Mouse (Mus musculus) heart, embryonic 14.5 days (tissue): Measurements from ENCODE around the gene Dera. TPM values are rescaled to one million over a fixed set of nuclear protein-coding genes. Genes with fewer than 3 reads are reported as not detected.
A peak's percentile ranks its signal among the peaks of the same experiment; 100 is the strongest.

Source experiments
- ATAC-seq: fragments of 200-750 bp; cut with Nextera tagmentation; 2 replicates; pipeline ENCODE4 v1.8.0; 2017; ENCODE audit warnings: low read depth, moderate TSS enrichment; ENCODE audit not compliant: insufficient number of reproducible peaks, insufficient read depth, low FRiP score
- H3K27ac ChIP-seq, 2 experiments: fragments of 200-500 bp in 1 of 2; fragments of 300-500 bp in 1 of 2; sonication (generic) in 1 of 2; replicated peaks in 1 of 2; 2 replicates each; pipeline ENCODE4 v1.5.1; 2012 to 2014; ENCODE audit warnings: low read depth in 2 of 2, low read length in 2 of 2, control low read depth in 1 of 2, mild to moderate bottlenecking in 1 of 2, mixed read lengths in 1 of 2; ENCODE audit not compliant: control insufficient read depth in 1 of 2, insufficient read depth in 1 of 2
- H3K27me3 ChIP-seq: fragments of 300-500 bp; sonication (generic); 2 replicates; pipeline ENCODE4 v1.6.1; 2014; ENCODE audit warnings: mild to moderate bottlenecking, low read length, control low read depth; ENCODE audit not compliant: control insufficient read depth, insufficient read depth
- H3K36me3 ChIP-seq: fragments of 300-500 bp; sonication (generic); 2 replicates; pipeline ENCODE4 v1.6.1; 2014; ENCODE audit warnings: mild to moderate bottlenecking, control low read depth, low read length, mixed read lengths; ENCODE audit not compliant: control insufficient read depth, insufficient read depth
- H3K4me1 ChIP-seq, 2 experiments: fragments of 200-500 bp in 1 of 2; fragments of 300-500 bp in 1 of 2; sonication (generic) in 1 of 2; 2 replicates each; pipeline ENCODE4 v1.6.1; 2012 to 2014; ENCODE audit warnings: low read length in 2 of 2, control low read depth in 1 of 2, mixed read lengths in 1 of 2; ENCODE audit not compliant: control insufficient read depth in 2 of 2, insufficient read depth in 2 of 2
- H3K4me2 ChIP-seq: fragments of 300-500 bp; sonication (generic); 2 replicates; pipeline ENCODE4 v1.6.1; 2014; ENCODE audit warnings: mild to moderate bottlenecking, low read length
- H3K4me3 ChIP-seq, 2 experiments: fragments of 200-500 bp in 1 of 2; fragments of 300-500 bp in 1 of 2; sonication (generic) in 1 of 2; 2 replicates each; pipeline ENCODE4 v1.5.1; 2012 to 2014; ENCODE audit warnings: low read length in 2 of 2, mild to moderate bottlenecking in 2 of 2, control low read depth in 1 of 2, low read depth in 1 of 2, moderate library complexity in 1 of 2; ENCODE audit not compliant: control insufficient read depth in 1 of 2, insufficient read depth in 1 of 2
- H3K9ac ChIP-seq: fragments of 300-500 bp; sonication (generic); 2 replicates; pipeline ENCODE4 v1.6.1; 2014; ENCODE audit warnings: mild to moderate bottlenecking, low read length
- H3K9me3 ChIP-seq: fragments of 300-500 bp; sonication (generic); 2 replicates; pipeline ENCODE4 v1.6.1; 2016; ENCODE audit warnings: low read length, control low read depth; ENCODE audit not compliant: control insufficient read depth
- WGBS: fragments of 180-500 bp; shearing (Covaris S2); extraction: QIAGEN DNeasy Blood & Tissue Kit; methylation state at CpG from one replicate; pipeline ENCODE4 v1.1.7; 2014; 5-methylcytosine and 5-hydroxymethylcytosine counted together
- polyA plus RNA-seq: library from polyadenylated mRNA; unstranded; fragments of >200 nt; fragmentation: Nextera tagmentation; extraction: Ambion mirVana; gene quantifications from 2 replicates; pipeline ENCODE4 v1.2.1, GENCODE M21; 2014

Gene Dera
- polyA plus RNA-seq, 1 experiment from 2014 or later: 46.3 TPM

GRCm38 (mm10) chr6:137775159-137775558, 20.8 kb downstream of the Dera start:
- Histone ChIP-seq H3K27me3 (no peaks in the 10 kb centered on the region), H3K4me2 (no peak overlapping the region), H3K4me1 (peaks cover 7 to 16% of the 10 kb centered on the region in 2 experiments; a peak in 3 of 4 replicates), H3K4me3 (no peak overlapping the region), H3K9me3 (no peaks in the 10 kb centered on the region), H3K36me3 (0 out of 2 replicates have a peak, but pooled peaks cover 6% of the 10 kb centered on the region), H3K27ac (no peak overlapping the region), H3K9ac (no peak overlapping the region)
- ATAC-seq: no peak
- 91% methylated on average over 8 of the region's 8 CpGs for WGBS

GRCm38 (mm10) chr6:137776981-137777380, 22.6 kb downstream of the Dera start:
- peaks cover 7 to 16% of the 10 kb centered on the region in 2 experiments; a peak in 3 of 4 replicates for H3K4me1 ChIP-seq
- no peaks in the 10 kb centered on the region for H3K27me3 ChIP-seq
- H3K27ac ChIP-seq: no peak overlapping the region
- H3K9ac ChIP-seq: no peak overlapping the region
- no peak for ATAC-seq
- no peaks in the 10 kb centered on the region for H3K9me3 ChIP-seq
- 61% methylated on average over 8 of the region's 8 CpGs for WGBS
- no peak overlapping the region for H3K4me2 ChIP-seq
- no peak overlapping the region for H3K4me3 ChIP-seq
- H3K36me3 ChIP-seq: 0 out of 2 replicates have a peak, but pooled peaks cover 6% of the 10 kb centered on the region

- Histone ChIP-seq H3K27ac (no peak overlapping the region), H3K4me3 (no peak overlapping the region), H3K36me3 (peaks cover 11% of the 10 kb centered on the region; the same call in 1 of the 2 replicates), H3K9ac (no peak overlapping the region), H3K27me3 (no peaks in the 10 kb centered on the region), H3K4me2 (no peak overlapping the region), H3K4me1 (peaks cover 2 to 3% of the 10 kb centered on the region in 2 experiments; a peak in 1 of 4 replicates), H3K9me3 (no peaks in the 10 kb centered on the region)
- WGBS: 65% methylated on average over 7 of the region's 7 CpGs
- no peak for ATAC-seq
Measured at GRCm38 (mm10) chr6:137783899-137784637, 29.7 kb downstream of the Dera start.

- Histone ChIP-seq H3K4me1 (peaks cover 0 to 6% of the 10 kb centered on the region in 2 experiments; a peak in 2 of 4 replicates), H3K4me3 (no peak overlapping the region), H3K27me3 (no peaks in the 10 kb centered on the region), H3K9me3 (no peaks in the 10 kb centered on the region), H3K9ac (no peak overlapping the region), H3K36me3 (no peaks in the 10 kb centered on the region), H3K27ac (no peak overlapping the region), H3K4me2 (no peak overlapping the region)
- no peak for ATAC-seq
- 75% methylated on average over 9 of the region's 9 CpGs for WGBS
Measured at GRCm38 (mm10) chr6:137788976-137789590, 34.7 kb downstream of the Dera start.

GRCm38 (mm10) chr6:137789658-137790057, 35.3 kb downstream of the Dera start:
- Histone ChIP-seq H3K9ac (no peak overlapping the region), H3K27ac (no peak overlapping the region), H3K4me2 (no peak overlapping the region), H3K4me1 (peaks cover 0 to 6% of the 10 kb centered on the region in 2 experiments; a peak in 2 of 4 replicates), H3K27me3 (no peaks in the 10 kb centered on the region), H3K4me3 (no peak overlapping the region), H3K36me3 (no peaks in the 10 kb centered on the region), H3K9me3 (no peaks in the 10 kb centered on the region)
- no peak for ATAC-seq
- 73% methylated on average over 2 of the region's 2 CpGs for WGBS

- H3K27ac ChIP-seq: no peak overlapping the region
- no peaks in the 10 kb centered on the region for H3K27me3 ChIP-seq
- H3K4me1 ChIP-seq: peaks cover 2 to 10% of the 10 kb centered on the region in 2 experiments; a peak in 2 of 4 replicates
- H3K36me3 ChIP-seq: peaks cover 19% of the 10 kb centered on the region
- H3K4me2 ChIP-seq: no peak overlapping the region
- no peak overlapping the region for H3K4me3 ChIP-seq
- peaks cover 10% of the 10 kb centered on the region for H3K9me3 ChIP-seq
- WGBS: 25% methylated on average over 2 of the region's 2 CpGs
- peak; percentile 25; the same call in 1 of the 2 replicates for ATAC-seq
- no peak overlapping the region for H3K9ac ChIP-seq
Measured at GRCm38 (mm10) chr6:137795494-137795893, 41.1 kb downstream of the Dera start.

- WGBS: 68% methylated on average over 28 of the region's 29 CpGs
- ATAC-seq: no peak
- H3K36me3 ChIP-seq: peaks cover 19% of the 10 kb centered on the region
- H3K27ac ChIP-seq: no peak overlapping the region
- no peaks in the 10 kb centered on the region for H3K27me3 ChIP-seq
- peaks cover 2 to 10% of the 10 kb centered on the region in 2 experiments; a peak in 2 of 4 replicates for H3K4me1 ChIP-seq
- peaks cover 16% of the 10 kb centered on the region for H3K9me3 ChIP-seq
- H3K9ac ChIP-seq: no peak overlapping the region
- H3K4me3 ChIP-seq: no peak overlapping the region
- no peak overlapping the region for H3K4me2 ChIP-seq
Measured at GRCm38 (mm10) chr6:137796596-137797567, 42.5 kb downstream of the Dera start.
